Mouse (Mus musculus) R1 (cell line): ENCODE data around the gene Olfr1043.

Experiments used
- DNase-seq: peaks from one replicate; pipeline ENCODE4 v3.0.0-alpha.2; 2018; ENCODE audit warnings: low read depth, low spot score

Gene Olfr1043

DNA sequence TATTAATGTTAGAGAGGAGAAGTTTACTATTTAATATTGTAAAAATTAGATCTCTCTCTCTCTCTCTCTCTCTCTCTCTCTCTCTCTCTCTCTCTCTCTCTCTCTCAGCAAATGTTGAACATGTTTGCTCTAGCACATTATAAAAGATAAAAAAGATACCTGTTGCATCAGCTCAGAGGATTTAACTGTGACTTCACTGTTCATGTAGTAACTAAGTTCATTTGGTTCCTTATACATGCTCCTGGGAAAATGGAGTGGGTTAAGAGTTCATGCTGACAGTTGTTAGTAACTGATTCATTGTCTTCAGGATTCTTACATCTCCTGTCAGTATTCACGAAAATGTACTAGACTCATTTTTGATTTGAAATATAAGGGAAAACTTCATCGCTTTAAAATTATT lies at the start of gene Olfr1043:
TSS of gene Olfr1043 (minus strand) at position 101 of the 400 bp plus-strand sequence.
- no peak for DNase-seq

DNA sequence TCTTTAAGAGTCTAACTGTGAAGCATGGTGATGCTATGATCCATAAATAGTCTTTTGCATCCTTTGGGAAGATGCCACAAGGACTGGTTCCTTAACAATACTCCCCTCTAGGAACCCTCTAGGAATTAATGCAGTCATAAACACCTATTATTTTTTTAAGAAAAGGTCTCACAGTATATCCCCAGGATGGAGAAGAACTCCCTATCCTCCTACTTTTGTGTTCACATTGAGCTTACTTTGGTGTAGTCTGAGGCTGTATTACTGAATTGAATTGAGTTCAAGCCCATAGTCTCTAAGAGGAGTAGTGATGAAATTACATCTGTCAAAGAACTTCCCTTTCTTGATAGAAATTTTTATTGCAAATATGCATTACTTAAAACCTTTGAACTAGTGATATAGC lies 35.6 kb upstream of the Olfr1043 start, which contains the start of gene Olfr1045:
TSS of gene Olfr1045 (minus strand) at position 101 of the 400 bp plus-strand sequence.
- no peak for DNase-seq

DNA sequence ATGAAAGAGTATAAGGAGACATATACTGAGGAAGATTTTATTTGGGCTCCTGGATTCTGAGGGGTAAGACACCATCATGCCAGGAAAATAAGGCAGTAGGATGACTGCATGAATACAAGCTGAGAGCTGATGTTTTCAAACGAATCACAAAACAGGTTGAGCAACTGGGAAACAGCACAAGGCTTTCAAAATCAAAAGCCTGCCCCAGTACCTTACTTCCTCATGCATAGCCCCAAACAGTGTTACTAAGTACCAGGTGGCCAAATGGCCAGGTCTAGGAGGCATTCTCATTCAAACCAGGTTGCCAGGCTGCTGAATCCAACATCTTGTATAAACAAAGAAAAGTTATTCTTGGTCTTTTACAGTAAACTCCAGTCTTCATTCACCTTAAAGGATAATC lies 28.5 kb upstream of the Olfr1043 start:
- DNase-seq = no peak

DNA sequence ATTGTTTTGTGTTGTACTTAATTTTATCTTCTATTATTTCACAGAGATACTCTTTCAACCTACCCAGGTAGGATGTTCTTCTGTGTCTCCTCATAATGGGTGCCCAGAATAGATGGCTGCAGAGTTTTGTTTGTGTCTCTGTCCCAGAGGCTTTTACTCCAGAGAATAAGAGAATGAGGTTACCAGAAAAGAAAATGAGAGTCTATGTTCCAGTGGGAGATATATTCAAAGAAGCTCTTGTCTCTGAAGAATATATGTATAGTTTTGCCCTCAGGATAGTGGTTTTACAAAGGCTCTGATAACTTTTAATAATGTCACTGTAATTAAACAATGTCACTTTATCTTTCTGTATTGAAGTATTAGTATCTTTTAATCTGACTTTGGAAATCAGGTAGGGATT lies 18.3 kb upstream of the Olfr1043 start, which contains the start of gene Olfr52:
TSS of gene Olfr52 (minus strand) at position 101 of the 400 bp plus-strand sequence.
- DNase-seq = no peak

DNA sequence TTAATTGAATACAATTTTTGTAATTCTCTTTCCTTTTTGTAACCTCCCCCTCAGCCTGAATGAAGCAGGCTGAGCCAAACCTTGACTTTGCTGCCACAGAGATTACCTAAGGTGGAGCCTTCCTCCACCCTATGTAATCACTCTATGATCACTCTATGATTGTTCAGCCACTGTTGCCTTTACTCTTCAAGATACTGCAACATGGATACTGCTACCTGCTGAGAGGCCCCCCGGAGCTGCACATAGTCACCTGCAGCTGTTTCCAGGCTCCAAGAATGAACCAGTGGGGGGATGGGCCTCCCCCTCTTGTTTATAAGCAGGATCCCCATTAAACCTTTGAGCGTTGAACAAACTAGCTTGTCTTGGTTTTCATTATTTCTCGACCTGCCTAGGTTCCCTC lies 12.6 kb upstream of the Olfr1043 start:
- DNase-seq = peak; percentile 53

DNA sequence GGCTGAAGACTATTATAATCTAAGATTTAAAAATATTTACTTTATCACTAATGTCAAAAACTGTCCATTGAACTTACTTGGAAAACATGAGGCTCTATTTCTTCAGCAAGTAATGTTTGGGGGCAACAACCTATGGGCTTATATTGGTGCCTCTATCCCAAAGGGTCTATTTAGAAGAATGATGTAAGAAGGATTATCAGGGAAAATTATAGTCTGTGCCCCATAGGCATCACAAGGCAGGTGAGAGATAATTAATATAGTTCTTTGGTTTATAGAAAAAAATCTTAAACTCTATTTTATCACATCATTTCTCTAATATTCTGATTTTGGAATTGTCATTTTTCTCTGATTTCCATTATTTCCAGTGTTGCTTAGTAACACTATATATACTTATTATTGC lies 10.4 kb upstream of the Olfr1043 start, which contains the start of gene Olfr1044:
TSS of gene Olfr1044 (minus strand) at position 101 of the 400 bp plus-strand sequence.
- no peak for DNase-seq

DNA sequence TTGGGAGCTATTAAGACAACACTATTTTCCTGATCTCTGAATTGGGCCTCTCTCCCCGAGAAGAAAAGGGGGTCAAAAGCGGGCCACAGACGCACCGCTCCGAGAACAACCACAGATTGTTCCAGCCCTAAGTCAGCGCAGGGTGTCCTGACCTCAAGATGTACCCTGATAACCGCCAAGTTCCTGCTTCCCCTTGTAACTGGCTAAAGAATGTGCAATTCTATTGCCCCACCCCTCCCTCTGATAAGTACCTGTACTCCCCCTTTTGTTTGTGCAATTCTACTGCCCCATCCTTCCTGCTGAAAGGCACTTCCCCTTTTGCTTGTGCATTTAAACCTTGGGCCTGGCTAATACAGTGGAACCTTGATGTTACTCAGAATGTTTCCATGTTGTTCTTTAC lies 8.1 kb upstream of the Olfr1043 start:
- DNase-seq = peak; percentile 83

DNA sequence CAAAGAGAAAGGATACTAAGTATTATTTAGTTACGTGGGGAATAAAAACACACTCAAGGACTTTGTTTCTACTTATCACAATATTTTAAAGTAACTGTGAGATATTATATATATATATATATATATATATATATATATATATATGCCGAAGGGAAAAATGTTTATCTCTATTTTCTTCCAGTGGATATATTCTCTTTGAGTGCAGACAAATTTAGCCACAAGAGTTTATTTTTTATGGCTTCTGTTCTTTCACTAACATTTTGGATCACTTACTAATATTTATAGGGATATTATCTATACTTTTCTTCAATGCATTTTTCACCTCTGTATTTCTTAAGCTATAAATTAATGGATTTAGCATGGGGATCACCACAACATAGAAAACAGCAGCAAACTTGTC lies 5.6 kb downstream of the Olfr1043 start, which contains the start of gene Olfr1042:
TSS of gene Olfr1042 (minus strand) at position 101 of the 400 bp plus-strand sequence.
- no peak for DNase-seq

DNA sequence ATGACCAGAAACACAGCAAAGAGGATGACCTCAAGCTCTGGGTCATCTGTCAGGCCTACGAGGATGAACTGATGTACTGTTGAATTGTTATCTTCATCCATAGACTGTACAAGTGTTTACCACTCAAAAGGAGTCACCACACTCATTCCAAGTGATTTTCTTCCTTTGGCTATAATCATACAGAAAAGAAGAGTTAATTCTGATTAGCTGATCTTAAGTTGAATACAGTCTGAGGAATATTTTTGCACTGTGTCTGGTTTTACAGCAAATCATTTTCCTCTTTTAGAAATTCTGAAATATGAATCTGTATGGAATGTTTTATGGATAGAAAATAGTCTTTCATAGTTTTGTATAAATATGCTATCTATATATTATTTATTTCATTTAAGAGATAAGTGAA lies 20.7 kb downstream of the Olfr1043 start, which contains the start of gene Olfr1040:
TSS of gene Olfr1040 (minus strand) at position 101 of the 400 bp plus-strand sequence.
- no peak for DNase-seq

DNA sequence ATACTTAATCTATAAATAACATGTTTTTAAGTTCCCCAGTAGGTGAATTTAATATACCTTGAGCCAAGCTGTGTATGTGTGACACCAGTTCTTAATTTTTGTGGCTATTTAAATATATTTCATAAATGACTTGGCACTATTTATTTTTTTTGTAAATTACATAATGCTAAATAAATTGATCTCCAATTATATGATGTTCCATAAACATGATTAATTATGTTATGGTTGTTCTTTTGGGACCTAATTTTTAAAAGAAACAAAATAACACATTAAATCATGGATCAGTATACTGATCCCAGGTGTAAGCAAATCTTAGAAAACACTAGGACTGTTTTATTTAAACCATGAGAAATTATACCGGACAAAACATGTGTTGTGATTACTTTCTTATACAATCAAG lies 31.5 kb downstream of the Olfr1043 start, which contains the start of gene Olfr1039:
TSS of gene Olfr1039 (minus strand) at position 101 of the 400 bp plus-strand sequence.
- no peak for DNase-seq
